Mouse (Mus musculus): Measurements from ENCODE around the gene Oaz2. TPM values are rescaled to one million over a fixed set of nuclear protein-coding genes. Genes with fewer than 3 reads are reported as not detected.

Gene Oaz2
- polyA plus RNA-seq, 1 experiment from 2014 or later = 429 TPM

Other genes starting within 250 kb of the Oaz2 start
- gene Slc51b, start 245.0 kb upstream of the Oaz2 start, polyA plus RNA-seq (2015; fragmentation: Nextera tagmentation; extraction: Ambion mirVana) = not detected in 2 replicates
- gene Mtfmt, start 232.2 kb upstream of the Oaz2 start, polyA plus RNA-seq (2015; fragmentation: Nextera tagmentation; extraction: Ambion mirVana) = 25.4 and 25.7 TPM in 2 replicates
- 109 and 117 TPM in 2 replicates for gene Spg21, start 207.1 kb upstream of the Oaz2 start, polyA plus RNA-seq (2015; fragmentation: Nextera tagmentation; extraction: Ambion mirVana)
- gene Ankdd1a, start 147.8 kb upstream of the Oaz2 start, polyA plus RNA-seq (2015; fragmentation: Nextera tagmentation; extraction: Ambion mirVana) = 1.1 and 1.3 TPM in 2 replicates
- 6.8 and 8.0 TPM in 2 replicates for gene Plekho2, start 88.0 kb upstream of the Oaz2 start, polyA plus RNA-seq (2015; fragmentation: Nextera tagmentation; extraction: Ambion mirVana)
- gene Pif1, start 80.8 kb upstream of the Oaz2 start, polyA plus RNA-seq (2015; fragmentation: Nextera tagmentation; extraction: Ambion mirVana) = 3.6 and 4.5 TPM in 2 replicates
- 4.1 and 4.9 TPM in 2 replicates for gene Rbpms2, start 38.4 kb upstream of the Oaz2 start, polyA plus RNA-seq (2015; fragmentation: Nextera tagmentation; extraction: Ambion mirVana)
- gene Zfp609, start 159.6 kb downstream of the Oaz2 start, polyA plus RNA-seq (2015; fragmentation: Nextera tagmentation; extraction: Ambion mirVana) = 7.7 and 8.5 TPM in 2 replicates
- 30.0 and 34.9 TPM in 2 replicates for gene Pclaf, start 222.2 kb downstream of the Oaz2 start, polyA plus RNA-seq (2015; fragmentation: Nextera tagmentation; extraction: Ambion mirVana)
- gene Trip4, start 240.8 kb downstream of the Oaz2 start, polyA plus RNA-seq (2015; fragmentation: Nextera tagmentation; extraction: Ambion mirVana) = 29.6 and 31.6 TPM in 2 replicates
- gene Csnk1g1, start 240.9 kb downstream of the Oaz2 start, polyA plus RNA-seq (2015; fragmentation: Nextera tagmentation; extraction: Ambion mirVana) = 22.4 and 22.9 TPM in 2 replicates

Measured in hindbrain, embryonic 15.5 days (tissue).